Mouse (Mus musculus) G1E (cell line): ENCODE measurements around the gene Ccr6. TPM values are rescaled to one million over a fixed set of nuclear protein-coding genes. Genes with fewer than 3 reads are reported as not detected.

Experiments used
- ATAC-seq: 2 replicates; pipeline ENCODE4 v1.8.0; 2016; ENCODE audit warnings: mild to moderate bottlenecking; ENCODE audit not compliant: insufficient number of reproducible peaks, poor library complexity, low FRiP score, severe bottlenecking; ENCODE audit errors: extremely low read depth
- DNase-seq: peaks from one replicate; pipeline ENCODE4 v3.0.0; 2012; ENCODE audit warnings: low spot score
- H3K27me3 ChIP-seq: 2 replicates; pipeline ENCODE4 v1.6.1; 2012; ENCODE audit warnings: mild to moderate bottlenecking, low read length, inconsistent platforms; ENCODE audit not compliant: insufficient read depth
- H3K36me3 ChIP-seq: replicated peaks from 2 replicates; pipeline ENCODE3; 2012; ENCODE audit warnings: mild to moderate bottlenecking, inconsistent platforms
- H3K4me1 ChIP-seq: 2 replicates; pipeline ENCODE4 v1.6.1; 2012; ENCODE audit warnings: low read depth, low read length, inconsistent platforms, mixed read lengths; ENCODE audit not compliant: insufficient read depth
- H3K4me3 ChIP-seq: 2 replicates; pipeline ENCODE4 v1.5.1; 2012; ENCODE audit warnings: low read depth, mild to moderate bottlenecking, inconsistent platforms, low read length, moderate library complexity, mixed read lengths
- H3K9me3 ChIP-seq: replicated peaks from 2 replicates; pipeline ENCODE4 v1.6.1; 2012; ENCODE audit warnings: inconsistent platforms
- CTCF ChIP-seq: IDR thresholded peaks from 2 replicates; pipeline ENCODE4 v1.5.1; 2012; ENCODE audit warnings: low read depth, low read length, inconsistent platforms, mixed read lengths
- GATA1 ChIP-seq: IDR thresholded peaks from 2 replicates; pipeline ENCODE4 v1.6.1; 2012; ENCODE audit warnings: borderline replicate concordance, low read length, inconsistent platforms, mixed read lengths
- GATA2 ChIP-seq: IDR thresholded peaks from 2 replicates; pipeline ENCODE4 v1.6.1; 2012; ENCODE audit warnings: low read depth, low read length, inconsistent platforms, borderline replicate concordance
- POLR2AphosphoS5 ChIP-seq: IDR thresholded peaks from 2 replicates; pipeline ENCODE4 v1.6.1; 2012; ENCODE audit warnings: low read depth, low read length, inconsistent platforms; ENCODE audit not compliant: insufficient replicate concordance
- TAL1 ChIP-seq: conservative IDR thresholded peaks from 2 replicates; pipeline ENCODE4 v1.6.1; 2012; ENCODE audit warnings: low read depth, low read length, inconsistent platforms, mixed read lengths
- polyA plus RNA-seq: library from polyadenylated mRNA; stranded (reverse); fragments of >175 nt; gene quantifications from 2 replicates; pipeline ENCODE4 v1.2.3, GENCODE M21; 2012
- total RNA-seq, 2 experiments: library from RNA; stranded (forward) in 1 of 2; stranded (reverse) in 1 of 2; fragments of 200-1000 nt in 1 of 2; fragments of >200 nt in 1 of 2; fragmentation: Nextera tagmentation in 1 of 2; gene quantifications; 2 replicates each; pipeline ENCODE4 v1.2.3; 2014 to 2017

The Ccr6 gene
- total RNA-seq (2014; fragmentation: Nextera tagmentation) (not detected in 2 replicates), total RNA-seq (2017) (not detected in 2 replicates), polyA plus RNA-seq (not detected in 2 replicates)

DNA sequence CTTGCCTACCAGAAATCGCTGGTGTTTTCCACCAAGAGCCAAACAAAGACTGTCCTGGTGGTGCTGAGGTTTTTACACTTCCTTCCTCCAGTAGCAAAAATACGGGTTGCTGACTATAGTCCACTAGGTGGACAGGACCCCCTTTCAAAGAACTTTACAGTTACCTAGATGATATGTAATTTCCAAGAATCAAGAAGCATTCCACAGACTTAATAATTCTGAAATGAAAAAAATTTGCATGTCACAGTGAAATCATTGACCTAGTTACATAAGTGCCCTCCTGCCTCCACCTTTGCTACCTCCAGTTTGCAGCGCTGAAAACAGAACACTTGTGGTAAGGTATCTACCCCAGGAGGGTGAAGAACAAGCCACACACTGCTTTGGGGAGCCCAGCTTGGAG is at the start of gene Ccr6:
TSS of gene Ccr6 (plus strand) at position 301 of the 400 bp plus-strand sequence.
- no peaks in the 10 kb centered on the region for H3K9me3 ChIP-seq
- H3K4me1 ChIP-seq: no peaks in the 10 kb centered on the region
- TF ChIP-seq GATA2 (no peak), CTCF (no peak), GATA1 (no peak), POLR2AphosphoS5 (no peak), TAL1 (no peak)
- no peaks in the 10 kb centered on the region for H3K36me3 ChIP-seq
- no peak within 1 kb of the TSS for H3K4me3 ChIP-seq
- H3K27me3 ChIP-seq: peaks cover 20% of the 10 kb centered on the region; the same call in 1 of the 2 replicates
- ATAC-seq (no peak), DNase-seq (no peak)

DNA sequence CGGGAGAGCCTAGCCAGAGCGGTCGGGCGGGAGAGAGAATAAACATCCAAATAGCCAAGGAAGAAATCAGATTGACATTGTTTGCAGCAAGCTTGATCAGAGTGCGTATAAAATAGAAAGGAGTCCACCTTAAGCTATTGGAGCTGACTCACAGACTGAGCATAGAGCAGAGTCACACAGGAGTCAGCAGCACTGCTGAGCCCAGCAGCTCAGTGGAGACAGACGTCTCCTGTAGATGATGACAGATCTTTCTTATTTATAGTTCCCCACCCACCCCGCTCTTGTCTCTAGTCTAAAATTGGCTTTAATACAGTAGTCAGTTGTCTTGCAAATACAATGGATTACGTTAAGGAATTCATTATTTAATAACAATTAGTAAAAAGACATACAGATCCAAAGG is 42.2 kb upstream of the Ccr6 start:
- no peak for DNase-seq
- peaks cover 91% of the 10 kb centered on the region for H3K36me3 ChIP-seq
- no peak overlapping the region for H3K4me3 ChIP-seq

GRCm38 (mm10) chr17:8195685-8196376 is 40.0 kb upstream of the Ccr6 start:
- no peaks in the 10 kb centered on the region for H3K9me3 ChIP-seq
- no peaks in the 10 kb centered on the region for H3K27me3 ChIP-seq
- H3K36me3 ChIP-seq: peaks cover 88% of the 10 kb centered on the region
- DNase-seq (no peak), ATAC-seq (no peak)
- TF ChIP-seq GATA1: no peak
- no peak for TF ChIP-seq TAL1
- TF ChIP-seq GATA2: no peak
- no peak for TF ChIP-seq POLR2AphosphoS5
- TF ChIP-seq CTCF: no peak
- no peak overlapping the region for H3K4me3 ChIP-seq
- 0 out of 2 replicates have a peak, but pooled peaks cover 1% of the 10 kb centered on the region for H3K4me1 ChIP-seq

More for the DNA sequence above, 42.2 kb upstream of the Ccr6 start:
- TF ChIP-seq GATA2: no peak
- TF ChIP-seq GATA1: no peak
- no peak for TF ChIP-seq TAL1
- no peak for TF ChIP-seq POLR2AphosphoS5
- TF ChIP-seq CTCF: no peak
- ATAC-seq: no peak
- H3K27me3 ChIP-seq: no peaks in the 10 kb centered on the region
- H3K4me1 ChIP-seq: 0 out of 2 replicates have a peak, but pooled peaks cover 3% of the 10 kb centered on the region
- H3K9me3 ChIP-seq: no peaks in the 10 kb centered on the region

DNA sequence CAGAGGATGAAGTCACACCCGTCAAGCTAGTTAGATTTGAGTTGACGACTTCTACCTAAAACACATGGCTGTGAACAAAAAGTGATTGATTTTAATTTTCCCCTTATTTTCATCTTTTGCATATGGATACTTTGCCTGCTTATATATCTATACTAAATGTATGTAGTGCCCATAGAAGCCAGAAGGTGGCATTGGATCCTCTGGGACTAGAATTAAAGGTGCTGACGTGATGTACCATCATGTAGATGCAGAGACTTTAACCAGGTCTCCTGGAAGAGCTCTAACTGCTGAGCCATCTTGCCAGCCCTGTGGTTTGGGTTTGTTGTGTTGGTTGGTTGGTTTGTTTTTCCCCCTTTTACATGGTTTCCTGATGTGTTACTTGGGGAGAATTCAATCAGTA is 38.2 kb upstream of the Ccr6 start:
- ATAC-seq: peak; percentile 49; the same call in 1 of the 2 replicates
- H3K9me3 ChIP-seq: no peaks in the 10 kb centered on the region
- DNase-seq: no peak

GRCm38 (mm10) chr17:8199067-8199935 is 36.5 kb upstream of the Ccr6 start:
- ATAC-seq: no peak
- no peak for DNase-seq
- TF ChIP-seq POLR2AphosphoS5 (no peak), GATA2 (no peak), TAL1 (no peak), GATA1 (no peak), CTCF (no peak)
- H3K4me3 ChIP-seq: no peak overlapping the region
- H3K4me1 ChIP-seq: no peaks in the 10 kb centered on the region
- no peaks in the 10 kb centered on the region for H3K27me3 ChIP-seq
- peaks cover 72% of the 10 kb centered on the region for H3K36me3 ChIP-seq
- H3K9me3 ChIP-seq: no peaks in the 10 kb centered on the region

More for the DNA sequence above, 38.2 kb upstream of the Ccr6 start:
- H3K27me3 ChIP-seq: no peaks in the 10 kb centered on the region
- H3K36me3 ChIP-seq: peaks cover 85% of the 10 kb centered on the region
- TF ChIP-seq GATA1 (no peak), TAL1 (no peak), POLR2AphosphoS5 (no peak), CTCF (no peak), GATA2 (no peak)
- H3K4me3 ChIP-seq: no peak overlapping the region
- no peaks in the 10 kb centered on the region for H3K4me1 ChIP-seq

- TF ChIP-seq TAL1: no peak
- no peak for TF ChIP-seq GATA1
- no peak for TF ChIP-seq GATA2
- TF ChIP-seq CTCF: no peak
- TF ChIP-seq POLR2AphosphoS5: no peak
- DNase-seq (no peak), ATAC-seq (no peak)
These were observed 35.9 kb upstream of the Ccr6 start for GRCm38 (mm10) chr17:8199936-8200330.

More at GRCm38 (mm10) chr17:8199936-8200330, 35.9 kb upstream of the Ccr6 start:
- Histone ChIP-seq H3K4me1 (no peaks in the 10 kb centered on the region), H3K9me3 (no peaks in the 10 kb centered on the region), H3K4me3 (no peak overlapping the region), H3K27me3 (no peaks in the 10 kb centered on the region), H3K36me3 (peaks cover 66% of the 10 kb centered on the region)
